Mouse (Mus musculus) midbrain, embryonic 10.5 days (tissue): ENCODE data around the gene Sh3bgrl3. TPM values are rescaled to one million over a fixed set of nuclear protein-coding genes. Genes with fewer than 3 reads are reported as not detected.
"Not testable (repeated sequence)": the region's sequence is repeated elsewhere in the genome, so short reads cannot be mapped to it uniquely, and the experiment has no call there.

Experiments
- DNase-seq: peaks from one replicate; pipeline ENCODE4 v3.0.0-alpha.2; 2017; ENCODE audit warnings: low spot score
- H3K27ac ChIP-seq: fragments of 300-500 bp; sonication (generic); replicated peaks from 2 replicates; pipeline ENCODE4 v1.5.1; 2016; ENCODE audit warnings: mild to moderate bottlenecking
- H3K27me3 ChIP-seq: fragments of 300-500 bp; sonication (generic); 2 replicates; pipeline ENCODE4 v1.6.1; 2016; ENCODE audit warnings: low read depth, mild to moderate bottlenecking; ENCODE audit not compliant: poor library complexity, severe bottlenecking
- H3K36me3 ChIP-seq: fragments of 300-500 bp; sonication (generic); 2 replicates; pipeline ENCODE4 v1.6.1; 2016; ENCODE audit warnings: mild to moderate bottlenecking, moderate library complexity
- H3K4me1 ChIP-seq: fragments of 300-500 bp; sonication (generic); 2 replicates; pipeline ENCODE4 v1.6.1; 2016
- H3K4me3 ChIP-seq: fragments of 300-500 bp; sonication (generic); 2 replicates; pipeline ENCODE4 v1.5.1; 2016; ENCODE audit warnings: mild to moderate bottlenecking, moderate library complexity
- H3K9me3 ChIP-seq: fragments of 300-500 bp; sonication (generic); replicated peaks from 2 replicates; pipeline ENCODE4 v1.6.1; 2016; ENCODE audit warnings: mild to moderate bottlenecking
- WGBS: fragments of 180-500 bp; shearing (Covaris S2); methylation state at CpG from one replicate; pipeline ENCODE4 v1.1.7; 2016; 5-methylcytosine and 5-hydroxymethylcytosine counted together
- polyA plus RNA-seq: library from polyadenylated mRNA; unstranded; fragments of >200 nt; fragmentation: Nextera tagmentation; extraction: Ambion mirVana; gene quantifications from 2 replicates; pipeline ENCODE4 v1.2.1, GENCODE M21; 2016

Gene Sh3bgrl3
- 302 and 324 TPM in 2 replicates for polyA plus RNA-seq

DNA sequence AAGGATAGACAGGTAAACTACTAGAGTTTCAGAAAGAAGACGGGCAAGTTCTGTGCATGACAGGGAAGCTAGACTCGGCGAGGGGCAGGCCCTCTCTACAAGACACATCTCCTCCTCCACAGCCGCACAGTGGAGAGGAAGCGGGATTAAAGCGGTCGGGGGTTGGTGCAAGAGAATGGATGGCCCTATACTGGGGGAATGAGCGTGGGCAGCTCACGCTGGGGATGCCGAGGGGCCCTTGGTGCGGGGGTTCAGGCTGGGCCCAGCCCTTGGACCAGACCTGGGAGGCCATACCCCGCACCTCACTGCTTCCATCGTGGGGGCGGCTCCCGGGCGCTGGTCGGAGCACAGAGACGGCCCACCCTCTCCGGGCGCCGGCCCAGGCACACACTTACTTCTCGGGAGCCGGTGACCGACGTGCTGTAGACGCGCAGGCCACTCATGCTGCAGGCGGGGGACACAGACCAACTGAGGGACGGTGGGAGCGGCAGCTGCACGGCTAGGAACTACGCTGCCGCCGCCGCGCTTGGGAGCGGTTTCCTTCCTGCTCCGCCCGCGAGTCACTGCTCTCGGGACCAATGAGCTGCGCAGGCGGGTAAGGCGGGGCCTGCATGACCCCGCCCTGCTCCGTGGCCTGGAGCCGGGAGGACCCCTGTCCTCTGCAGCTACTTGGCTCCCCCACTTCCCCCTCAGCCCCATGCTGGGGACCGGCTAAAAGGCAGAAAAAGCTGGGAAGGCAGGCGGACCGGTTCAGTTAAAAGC is at the start of gene Sh3bgrl3:
Gene Sh3bgrl3, minus strand, starts transcription at position 569 of the 762 bp plus-strand sequence.
- H3K9me3 ChIP-seq: no peaks in the 10 kb centered on the region
- H3K36me3 ChIP-seq: peaks cover 35% of the 10 kb centered on the region
- peak within 1 kb of the TSS; percentile 90 for H3K27ac ChIP-seq
- under 1% methylated on average over 50 of the region's 50 CpGs for WGBS
- peak within 1 kb of the TSS; percentile 84 for H3K4me3 ChIP-seq
- peaks cover 42% of the 10 kb centered on the region for H3K4me1 ChIP-seq
- H3K27me3 ChIP-seq: no peaks in the 10 kb centered on the region
- DNase-seq: peak; percentile 88

- Histone ChIP-seq H3K27me3 (no peaks in the 10 kb centered on the region), H3K9me3 (no peaks in the 10 kb centered on the region), H3K36me3 (peaks cover 57% of the 10 kb centered on the region), H3K4me3 (no peak overlapping the region), H3K27ac (no peak overlapping the region), H3K4me1 (no peaks in the 10 kb centered on the region)
- no peak for DNase-seq
- 95% methylated on average over 3 of the region's 3 CpGs for WGBS
Observed at GRCm38 (mm10) chr4:134172391-134172790, 43.8 kb upstream of the Sh3bgrl3 start.

GRCm38 (mm10) chr4:134166906-134167305 is 38.3 kb upstream of the Sh3bgrl3 start:
- Histone ChIP-seq H3K27me3 (no peaks in the 10 kb centered on the region), H3K27ac (no peak overlapping the region), H3K4me1 (no peaks in the 10 kb centered on the region), H3K36me3 (peaks cover 66% of the 10 kb centered on the region), H3K9me3 (no peaks in the 10 kb centered on the region), H3K4me3 (no peak overlapping the region)
- DNase-seq: no peak
- WGBS: 92% methylated on average over 3 of the region's 3 CpGs

- Histone ChIP-seq H3K9me3 (no peaks in the 10 kb centered on the region), H3K4me3 (no peak overlapping the region), H3K4me1 (no peaks in the 10 kb centered on the region), H3K27ac (no peak overlapping the region), H3K27me3 (no peaks in the 10 kb centered on the region), H3K36me3 (peaks cover 55% of the 10 kb centered on the region)
- 93% methylated on average over 3 of the region's 3 CpGs for WGBS
- DNase-seq: no peak
Observed at GRCm38 (mm10) chr4:134165548-134166465, 37.2 kb upstream of the Sh3bgrl3 start.

GRCm38 (mm10) chr4:134165024-134165423 is 36.4 kb upstream of the Sh3bgrl3 start:
- H3K9me3 ChIP-seq: no peaks in the 10 kb centered on the region
- no peak overlapping the region for H3K27ac ChIP-seq
- H3K4me1 ChIP-seq: no peaks in the 10 kb centered on the region
- no peak for DNase-seq
- peaks cover 48% of the 10 kb centered on the region for H3K36me3 ChIP-seq
- 91% methylated on average over 6 of the region's 6 CpGs for WGBS
- no peaks in the 10 kb centered on the region for H3K27me3 ChIP-seq
- no peak overlapping the region for H3K4me3 ChIP-seq

DNA sequence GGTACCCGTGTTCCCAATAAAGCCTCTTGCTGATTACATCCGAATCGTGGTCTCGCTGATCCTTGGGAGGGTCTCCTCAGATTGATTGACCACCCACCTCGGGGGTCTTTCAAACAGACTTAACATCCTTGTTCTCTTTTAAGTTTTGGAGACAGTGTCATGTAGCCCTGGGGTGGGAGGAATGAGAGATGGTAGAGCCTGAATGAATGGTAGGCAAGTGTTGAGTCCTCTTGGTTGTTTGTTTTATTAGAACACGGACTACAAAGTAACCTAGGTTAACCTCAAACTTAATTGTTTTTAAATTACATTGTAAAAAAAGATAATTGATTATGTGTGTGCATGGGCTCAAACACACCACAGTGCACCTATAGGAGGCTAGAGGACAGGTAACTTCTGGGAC is 36.0 kb upstream of the Sh3bgrl3 start:
- Histone ChIP-seq H3K4me1 (no peaks in the 10 kb centered on the region), H3K9me3 (no peaks in the 10 kb centered on the region), H3K4me3 (no peak overlapping the region), H3K27ac (no peak overlapping the region), H3K36me3 (peaks cover 46% of the 10 kb centered on the region), H3K27me3 (no peaks in the 10 kb centered on the region)
- WGBS: 94% methylated on average over 6 of the region's 6 CpGs
- DNase-seq: no peak

GRCm38 (mm10) chr4:134160071-134160470 is 31.5 kb upstream of the Sh3bgrl3 start:
- H3K27me3 ChIP-seq, H3K27ac ChIP-seq, H3K4me1 ChIP-seq, H3K9me3 ChIP-seq: not testable (repeated sequence)
- H3K4me3 ChIP-seq: peak overlapping the region; percentile 59
- H3K36me3 ChIP-seq: peaks cover 20% of the 10 kb centered on the region
- WGBS: 14% methylated on average over 30 of the region's 30 CpGs
- peak; percentile 39 for DNase-seq

GRCm38 (mm10) chr4:134158774-134159173 is 30.2 kb upstream of the Sh3bgrl3 start:
- Histone ChIP-seq H3K36me3 (peaks cover 25% of the 10 kb centered on the region), H3K4me3 (no peak overlapping the region), H3K27ac (no peak overlapping the region), H3K9me3 (no peaks in the 10 kb centered on the region), H3K4me1 (no peaks in the 10 kb centered on the region), H3K27me3 (peaks cover 6% of the 10 kb centered on the region)
- no peak for DNase-seq
- WGBS: 87% methylated on average over 6 of the region's 6 CpGs

- peaks cover 37% of the 10 kb centered on the region for H3K36me3 ChIP-seq
- peaks cover 6% of the 10 kb centered on the region for H3K27me3 ChIP-seq
- no peak overlapping the region for H3K27ac ChIP-seq
- no peaks in the 10 kb centered on the region for H3K4me1 ChIP-seq
- no peaks in the 10 kb centered on the region for H3K9me3 ChIP-seq
- 82% methylated on average over 2 of the region's 2 CpGs for WGBS
- H3K4me3 ChIP-seq: no peak overlapping the region
- DNase-seq: no peak
Observed at GRCm38 (mm10) chr4:134157558-134157957, 29.0 kb upstream of the Sh3bgrl3 start.

GRCm38 (mm10) chr4:134156744-134157143 is 28.2 kb upstream of the Sh3bgrl3 start:
- H3K9me3 ChIP-seq: no peaks in the 10 kb centered on the region
- H3K27ac ChIP-seq: no peak overlapping the region
- H3K4me1 ChIP-seq: no peaks in the 10 kb centered on the region
- no peak overlapping the region for H3K4me3 ChIP-seq
- DNase-seq: no peak
- 77% methylated on average over 8 of the region's 8 CpGs for WGBS
- H3K36me3 ChIP-seq: peaks cover 45% of the 10 kb centered on the region
- H3K27me3 ChIP-seq: peaks cover 6% of the 10 kb centered on the region

DNA sequence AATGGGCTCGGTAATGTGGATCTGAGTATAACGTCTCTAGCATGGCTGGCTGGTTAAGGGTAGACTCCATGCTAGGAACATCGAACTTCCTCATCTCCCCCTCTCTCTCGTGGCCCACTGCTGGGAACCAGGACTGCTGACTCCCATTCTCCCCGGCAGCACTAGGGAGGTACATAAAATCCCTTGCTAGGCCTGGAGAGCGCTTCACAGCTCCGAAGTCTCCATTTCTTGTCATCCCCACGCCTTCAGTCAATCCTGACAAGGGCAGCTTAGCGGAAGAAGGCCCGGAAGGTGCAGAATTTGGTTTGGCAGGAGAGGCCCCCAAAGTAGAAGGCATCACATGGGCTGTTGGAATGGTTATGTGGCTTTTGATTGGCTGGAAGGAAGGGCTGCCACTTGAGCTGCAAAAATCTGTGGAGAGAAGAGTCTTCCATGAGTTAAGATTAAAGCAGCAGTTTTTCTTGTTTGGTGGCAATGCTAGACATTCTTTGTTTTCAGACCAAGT is 27.4 kb upstream of the Sh3bgrl3 start:
- Histone ChIP-seq H3K9me3 (no peaks in the 10 kb centered on the region), H3K27ac (no peak overlapping the region), H3K36me3 (peaks cover 53% of the 10 kb centered on the region), H3K4me1 (no peaks in the 10 kb centered on the region), H3K4me3 (no peak overlapping the region), H3K27me3 (peaks cover 6% of the 10 kb centered on the region)
- no peak for DNase-seq
- WGBS: 95% methylated on average over 10 of the region's 10 CpGs

DNA sequence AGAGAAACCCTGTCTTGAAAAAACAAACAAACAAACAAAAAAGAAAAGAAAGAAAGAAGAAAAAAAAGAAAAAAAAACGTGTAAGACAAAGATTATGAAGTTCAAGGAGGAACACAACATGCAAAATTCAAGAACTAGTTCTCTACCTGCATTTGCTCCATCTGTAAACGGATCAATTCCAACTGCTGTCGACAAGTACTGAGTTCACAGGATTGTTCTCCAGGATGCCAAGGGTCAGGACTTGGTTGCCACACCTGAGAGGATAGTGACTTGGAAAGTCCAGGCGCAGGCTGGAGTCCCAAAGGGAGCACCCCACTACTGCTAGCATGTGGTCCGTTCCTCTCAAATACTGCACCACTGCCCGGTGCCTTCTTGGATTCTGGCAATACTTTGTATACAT is 26.9 kb upstream of the Sh3bgrl3 start:
- peaks cover 6% of the 10 kb centered on the region for H3K27me3 ChIP-seq
- no peaks in the 10 kb centered on the region for H3K4me1 ChIP-seq
- no peak overlapping the region for H3K4me3 ChIP-seq
- no peak overlapping the region for H3K27ac ChIP-seq
- peaks cover 57% of the 10 kb centered on the region for H3K36me3 ChIP-seq
- no peak for DNase-seq
- no peaks in the 10 kb centered on the region for H3K9me3 ChIP-seq
- WGBS: 91% methylated on average over 6 of the region's 6 CpGs

GRCm38 (mm10) chr4:134154354-134154753 is 25.8 kb upstream of the Sh3bgrl3 start:
- H3K4me1 ChIP-seq: no peaks in the 10 kb centered on the region
- no peak for DNase-seq
- peaks cover 6% of the 10 kb centered on the region for H3K27me3 ChIP-seq
- H3K4me3 ChIP-seq: no peak overlapping the region
- no peaks in the 10 kb centered on the region for H3K9me3 ChIP-seq
- H3K36me3 ChIP-seq: peaks cover 66% of the 10 kb centered on the region
- H3K27ac ChIP-seq: no peak overlapping the region
- WGBS: 97% methylated on average over 3 of the region's 3 CpGs
